Mouse (Mus musculus): ENCODE measurements around the gene Ccnt1.
"Not testable (repeated sequence)": the region's sequence is repeated elsewhere in the genome, so short reads cannot be mapped to it uniquely, and the experiment has no call there.

The Ccnt1 gene

GRCm38 (mm10) chr15:98546843-98547242 lies 23.9 kb downstream of the Ccnt1 start:
- DNase-seq (ENCODE audit: low spot score in 2 of 2): no peak

GRCm38 (mm10) chr15:98545151-98545550 lies 25.6 kb downstream of the Ccnt1 start:
- DNase-seq (ENCODE audit: low spot score in 2 of 2): no peak

- DNase-seq (ENCODE audit: low spot score in 2 of 2): no peak
Measured at GRCm38 (mm10) chr15:98543341-98543740, 27.4 kb downstream of the Ccnt1 start.

GRCm38 (mm10) chr15:98541064-98541463 lies 29.7 kb downstream of the Ccnt1 start:
- no peak for DNase-seq (ENCODE audit: low spot score in 2 of 2)

GRCm38 (mm10) chr15:98537923-98538322 lies 32.8 kb downstream of the Ccnt1 start:
- DNase-seq (ENCODE audit: low spot score in 2 of 2): no peak

- DNase-seq (ENCODE audit: low spot score in 2 of 2): no peak
Measured at GRCm38 (mm10) chr15:98536828-98537510, 33.8 kb downstream of the Ccnt1 start.

- DNase-seq (ENCODE audit: low spot score in 2 of 2): no peak
Measured at GRCm38 (mm10) chr15:98535921-98536320, 34.8 kb downstream of the Ccnt1 start.

GRCm38 (mm10) chr15:98533881-98534627 lies 36.7 kb downstream of the Ccnt1 start, which contains the start of gene Kansl2:
Gene Kansl2 (minus strand): TSS chr15:98534264.
- DNase-seq (ENCODE audit: low spot score in 2 of 2): peak; percentile 99

- no peak for DNase-seq (ENCODE audit: low spot score in 2 of 2)
Measured at GRCm38 (mm10) chr15:98533035-98533531, 37.6 kb downstream of the Ccnt1 start.

- no peak for DNase-seq (ENCODE audit: low spot score in 2 of 2)
Measured at GRCm38 (mm10) chr15:98532281-98532680, 38.4 kb downstream of the Ccnt1 start.

GRCm38 (mm10) chr15:98528066-98528563 lies 42.6 kb downstream of the Ccnt1 start:
- no peak for DNase-seq (ENCODE audit: low spot score in 2 of 2)

- DNase-seq (ENCODE audit: low spot score in 2 of 2): no peak
Measured at GRCm38 (mm10) chr15:98527056-98527771, 43.5 kb downstream of the Ccnt1 start.

- no peak for DNase-seq (ENCODE audit: low spot score in 2 of 2)
Measured at GRCm38 (mm10) chr15:98526057-98526456, 44.7 kb downstream of the Ccnt1 start.

- no peak for DNase-seq (ENCODE audit: low spot score in 2 of 2)
Measured at GRCm38 (mm10) chr15:98521245-98521644, 49.5 kb downstream of the Ccnt1 start.

- DNase-seq (ENCODE audit: low spot score in 2 of 2): no peak
Measured at GRCm38 (mm10) chr15:98517380-98518355, 53.1 kb downstream of the Ccnt1 start.

GRCm38 (mm10) chr15:98514845-98515244 lies 55.9 kb downstream of the Ccnt1 start:
- DNase-seq (ENCODE audit: low spot score in 2 of 2): not testable (repeated sequence)

- DNase-seq (ENCODE audit: low spot score in 2 of 2): no peak
Measured at GRCm38 (mm10) chr15:98514146-98514545, 56.6 kb downstream of the Ccnt1 start.

- DNase-seq (ENCODE audit: low spot score in 2 of 2): not testable (repeated sequence)
Measured at GRCm38 (mm10) chr15:98513676-98514075, 57.0 kb downstream of the Ccnt1 start.

GRCm38 (mm10) chr15:98512799-98513321 lies 57.9 kb downstream of the Ccnt1 start:
- DNase-seq (ENCODE audit: low spot score in 2 of 2): peak; percentile 50 to 58

GRCm38 (mm10) chr15:98512232-98512631 lies 58.5 kb downstream of the Ccnt1 start:
- DNase-seq (ENCODE audit: low spot score in 2 of 2): no peak

Measured in right cerebral cortex, postnatal 10 days (tissue).